Mouse (Mus musculus) spleen, adult 18-20 months (tissue): ENCODE results near the gene Astn1.
A peak's percentile ranks its signal among the peaks of the same experiment; 100 is the strongest.

Source experiments
- DNase-seq, 2 experiments: peaks; one replicate each; pipeline ENCODE4 v3.0.0; 2022; ENCODE audit warnings: mixed read lengths in 2 of 2

The Astn1 gene

DNA sequence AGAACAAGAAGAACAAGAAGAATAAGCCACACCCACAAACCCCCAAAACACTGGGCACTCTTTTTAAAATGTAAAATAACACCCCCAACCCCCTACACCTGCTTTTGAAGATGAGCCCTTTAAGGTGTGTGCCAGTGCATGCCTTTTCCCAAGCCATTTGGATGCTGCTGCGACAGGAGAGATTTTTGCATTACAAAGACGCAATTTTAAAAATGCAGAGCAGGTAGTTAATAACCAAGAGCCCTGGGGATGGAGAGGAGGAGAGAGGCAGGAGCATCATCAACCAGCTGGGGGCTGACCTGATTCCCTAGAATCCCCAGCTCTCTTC is at the start of gene Astn1:
TSS of gene Astn1 (plus strand) at position 310 of the 328 bp plus-strand sequence.
- no peak for DNase-seq

DNA sequence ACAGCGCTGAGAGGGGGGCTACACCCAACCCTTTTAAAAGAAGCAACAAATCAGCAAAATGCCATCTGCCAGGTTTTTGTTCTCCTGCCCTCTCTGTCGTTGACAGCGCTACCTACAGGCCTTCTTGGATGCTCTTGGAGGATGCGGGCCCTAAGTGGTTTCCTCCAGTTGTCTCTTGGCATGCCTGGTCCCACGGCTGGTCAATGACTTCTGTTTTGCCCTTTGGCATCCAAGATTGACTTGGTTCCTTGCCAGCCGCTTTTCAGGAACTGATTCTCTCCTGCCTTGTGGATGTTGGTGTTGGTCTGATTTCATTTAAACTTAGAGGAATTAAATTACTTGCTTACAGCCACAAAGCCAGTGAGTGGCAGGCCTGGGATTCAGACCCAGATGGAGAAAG is 38.7 kb upstream of the Astn1 start:
- DNase-seq = no peak

- no peak for DNase-seq
Measured at GRCm38 (mm10) chr1:158328126-158328525, 33.9 kb upstream of the Astn1 start.

DNA sequence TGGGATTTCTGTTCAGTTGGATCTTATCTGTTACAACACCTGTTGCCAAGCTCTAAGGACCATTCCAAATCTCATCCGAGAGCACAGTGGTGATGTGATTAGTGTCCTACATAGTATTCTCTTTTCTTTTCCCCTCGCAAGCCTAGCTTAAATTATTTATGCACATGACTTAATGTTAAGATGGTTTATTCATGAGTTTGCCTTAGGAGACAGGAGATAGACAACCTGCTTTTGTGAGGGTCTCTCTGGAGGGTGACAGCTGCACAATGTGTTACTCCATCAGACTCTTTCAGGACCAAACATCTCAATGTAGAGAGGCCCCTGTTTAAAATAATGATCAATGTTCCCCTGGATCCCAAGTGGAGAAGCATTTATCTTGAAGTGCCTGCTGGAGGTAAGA is 33.2 kb upstream of the Astn1 start:
- no peak for DNase-seq

DNA sequence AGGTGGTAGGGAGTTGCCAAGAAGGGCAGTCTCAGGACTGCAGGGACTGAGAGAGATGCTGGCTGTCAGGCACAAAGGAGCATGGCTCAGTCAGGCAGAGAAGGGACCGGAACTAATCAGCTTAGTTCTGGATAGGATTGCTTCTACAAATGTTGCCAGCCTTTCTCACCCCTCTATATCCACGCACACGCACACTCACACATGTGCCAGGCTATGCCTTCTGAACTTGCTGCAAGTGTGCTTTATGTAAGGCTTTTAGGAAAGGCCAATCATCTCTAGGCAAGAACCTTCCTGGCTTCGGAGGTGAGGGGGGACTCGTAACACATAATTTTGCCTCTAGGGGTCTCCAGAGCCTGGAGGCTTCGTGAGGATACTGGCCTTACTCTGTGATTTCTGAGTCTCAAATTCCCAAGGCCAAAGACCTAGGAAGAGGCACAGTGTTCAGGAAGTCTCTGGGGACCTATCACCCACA is 18.8 kb upstream of the Astn1 start:
- no peak for DNase-seq

GRCm38 (mm10) chr1:158353656-158354371 is 8.3 kb upstream of the Astn1 start:
- no peak for DNase-seq

DNA sequence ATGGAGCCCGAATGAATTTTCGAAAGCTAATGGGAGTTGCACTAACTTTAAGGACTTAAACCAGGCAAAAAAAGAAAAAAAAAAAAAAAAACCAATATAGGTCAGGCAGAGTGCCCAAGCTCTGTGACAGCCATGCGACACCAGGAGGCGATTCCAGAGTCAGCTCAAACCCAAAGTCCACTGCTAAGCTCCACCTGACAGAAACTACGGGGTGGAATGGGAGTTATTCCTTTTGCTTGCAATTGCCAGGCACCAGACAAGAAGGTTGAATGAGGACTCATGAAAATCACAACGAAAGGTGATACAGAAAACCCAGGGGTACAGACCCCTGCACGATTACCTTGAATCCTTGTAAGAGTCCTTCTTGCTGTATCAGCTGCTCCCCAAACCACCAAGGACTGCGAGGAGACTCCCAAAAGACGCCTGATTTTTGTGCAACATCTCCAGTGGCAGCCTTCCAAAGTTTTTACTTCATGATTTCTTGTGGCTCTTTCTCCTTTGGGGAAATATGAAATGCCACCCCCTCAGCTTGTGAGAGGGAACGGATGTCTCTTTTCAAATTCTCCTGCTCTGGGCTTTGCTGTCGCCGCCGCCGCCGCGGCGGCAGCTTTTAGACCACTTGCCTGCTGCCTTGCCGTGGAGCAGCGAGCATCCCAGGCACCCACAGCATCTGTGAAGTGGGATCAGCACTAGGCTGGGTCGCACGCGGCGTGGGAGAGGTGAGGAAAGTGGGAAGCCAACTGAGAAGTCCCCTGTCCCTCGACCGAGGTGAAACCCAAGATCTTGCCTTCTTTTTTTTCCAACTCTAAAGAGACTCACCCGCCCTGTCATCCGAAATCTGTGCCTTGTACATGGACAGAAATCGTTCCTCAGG is 6.7 kb upstream of the Astn1 start:
- no peak for DNase-seq

- peak in 1 of 2 experiments; percentile 3 for DNase-seq
Measured at GRCm38 (mm10) chr1:158356051-158356461, 6.0 kb upstream of the Astn1 start, which contains the start of gene Brinp2. Gene Brinp2 (minus strand): TSS chr1:158356326.

GRCm38 (mm10) chr1:158362292-158363101 is 424 bp downstream of the Astn1 start:
- DNase-seq = no peak

DNA sequence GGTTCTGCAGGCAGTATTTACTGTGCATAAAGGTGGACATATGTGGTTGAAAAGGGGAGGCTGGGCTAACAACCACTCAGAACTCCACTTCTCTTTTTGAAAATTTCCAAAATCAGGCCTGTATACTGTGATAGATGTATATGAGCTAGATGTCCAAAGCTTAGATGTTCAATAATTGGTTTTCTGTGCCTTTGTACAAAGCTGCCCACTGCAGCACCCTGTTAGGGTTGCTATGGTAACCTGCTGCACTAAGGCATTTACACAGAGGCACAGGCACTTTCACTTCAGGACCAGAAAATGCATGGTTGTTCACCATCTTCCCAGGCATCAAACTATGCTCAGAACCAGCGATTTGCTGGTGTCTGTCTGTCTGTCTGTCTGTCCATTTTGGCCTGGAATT is 2.4 kb downstream of the Astn1 start:
- no peak for DNase-seq

- no peak for DNase-seq
Measured at GRCm38 (mm10) chr1:158382277-158382676, 20.2 kb downstream of the Astn1 start.

DNA sequence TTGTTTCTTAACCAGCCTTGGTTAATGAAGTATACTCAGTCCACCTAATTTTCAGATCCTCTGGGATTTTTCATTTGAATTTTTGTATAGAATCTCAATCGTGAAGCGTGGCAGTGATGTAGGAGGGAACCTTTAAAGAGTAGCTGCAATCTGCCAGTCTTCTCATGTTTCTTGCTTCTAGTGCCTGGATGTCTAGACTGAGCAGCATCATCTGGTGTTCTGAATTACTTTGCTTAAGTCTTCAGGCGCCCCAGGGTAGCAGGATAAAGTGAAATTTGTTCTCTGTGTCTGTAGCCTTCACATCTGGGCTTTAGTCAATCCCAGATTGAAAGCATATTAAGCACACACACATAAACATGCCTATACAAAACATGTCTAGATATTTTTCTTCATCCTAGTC is 21.1 kb downstream of the Astn1 start:
- DNase-seq = no peak

GRCm38 (mm10) chr1:158385311-158385710 is 23.2 kb downstream of the Astn1 start:
- no peak for DNase-seq

DNA sequence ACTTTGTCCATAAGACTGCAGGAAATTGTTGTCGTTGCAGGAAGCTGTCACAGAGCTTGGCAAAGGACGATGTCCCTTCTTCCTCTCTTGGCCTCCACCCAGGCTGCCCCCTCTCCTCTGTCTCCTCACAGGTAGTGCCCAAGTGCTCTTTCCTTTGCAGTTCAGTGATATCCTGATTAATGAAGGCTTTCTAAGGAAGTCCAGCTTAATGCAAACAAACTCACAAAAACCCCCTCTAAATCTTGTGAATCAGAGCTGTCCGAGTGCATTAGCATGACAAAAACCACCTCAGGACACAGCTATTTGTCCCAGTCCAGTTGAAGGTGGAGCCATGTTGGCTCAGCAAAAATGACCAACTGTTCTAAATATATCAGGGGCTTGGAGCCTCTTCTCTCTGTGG is 24.7 kb downstream of the Astn1 start:
- no peak for DNase-seq

DNA sequence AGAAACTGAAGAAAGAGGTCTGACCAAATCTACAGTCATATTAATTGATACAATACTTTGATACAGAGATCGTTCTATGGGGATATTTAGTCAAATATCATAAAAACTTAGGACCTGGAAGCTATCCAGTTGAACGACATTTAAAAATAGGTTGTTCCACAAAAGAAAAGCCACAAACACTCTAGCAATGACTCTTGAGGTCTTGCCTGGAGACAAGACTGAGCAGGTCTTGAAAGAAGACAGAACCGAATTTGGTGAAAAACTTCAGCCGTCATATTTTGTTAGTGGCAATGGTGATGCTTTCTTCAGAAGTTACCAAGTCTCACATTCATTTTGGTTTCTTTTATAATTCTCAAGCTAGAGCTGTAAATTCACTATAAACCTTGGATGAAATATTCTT is 26.9 kb downstream of the Astn1 start:
- DNase-seq = no peak

DNA sequence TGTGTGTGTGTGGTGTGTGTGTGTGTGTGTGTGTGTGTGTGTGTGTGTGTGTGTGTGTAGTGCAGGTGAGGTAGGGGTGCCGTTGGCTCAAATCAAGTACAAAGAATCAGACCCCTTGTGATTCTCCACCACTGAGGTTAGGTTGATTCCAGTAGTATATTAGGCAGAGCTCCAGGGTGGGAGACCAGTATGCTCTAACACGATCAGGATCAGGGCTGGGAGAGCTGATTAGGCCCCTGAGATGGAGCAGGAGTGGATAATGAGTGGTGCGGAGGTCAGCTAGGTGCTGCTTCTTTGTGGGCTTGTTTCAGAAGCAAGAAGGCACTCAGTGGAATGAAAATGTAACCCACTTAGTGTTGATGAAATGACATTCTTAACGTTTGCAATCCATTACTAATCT is 28.6 kb downstream of the Astn1 start:
- no peak for DNase-seq

DNA sequence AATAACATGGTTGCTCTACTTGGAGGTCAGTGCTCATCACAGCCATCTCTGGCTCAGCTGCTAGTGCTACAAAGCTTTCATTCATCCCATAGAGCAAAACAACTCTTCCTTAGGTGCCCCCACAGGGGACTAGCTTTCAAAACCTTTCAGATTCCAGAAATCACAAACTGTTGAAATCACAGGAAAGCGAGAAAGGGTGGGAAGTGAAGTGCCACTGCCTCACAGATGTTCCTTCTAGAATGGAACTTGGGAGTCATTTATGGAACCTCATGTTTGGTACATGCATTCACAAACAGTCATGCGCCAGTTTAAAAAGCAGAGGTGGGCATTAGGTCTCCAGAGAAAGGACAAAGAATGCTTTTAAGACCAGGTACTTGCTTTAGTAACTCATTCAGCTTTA is 35.0 kb downstream of the Astn1 start:
- DNase-seq = no peak

GRCm38 (mm10) chr1:158400898-158401297 is 38.8 kb downstream of the Astn1 start:
- DNase-seq = no peak

DNA sequence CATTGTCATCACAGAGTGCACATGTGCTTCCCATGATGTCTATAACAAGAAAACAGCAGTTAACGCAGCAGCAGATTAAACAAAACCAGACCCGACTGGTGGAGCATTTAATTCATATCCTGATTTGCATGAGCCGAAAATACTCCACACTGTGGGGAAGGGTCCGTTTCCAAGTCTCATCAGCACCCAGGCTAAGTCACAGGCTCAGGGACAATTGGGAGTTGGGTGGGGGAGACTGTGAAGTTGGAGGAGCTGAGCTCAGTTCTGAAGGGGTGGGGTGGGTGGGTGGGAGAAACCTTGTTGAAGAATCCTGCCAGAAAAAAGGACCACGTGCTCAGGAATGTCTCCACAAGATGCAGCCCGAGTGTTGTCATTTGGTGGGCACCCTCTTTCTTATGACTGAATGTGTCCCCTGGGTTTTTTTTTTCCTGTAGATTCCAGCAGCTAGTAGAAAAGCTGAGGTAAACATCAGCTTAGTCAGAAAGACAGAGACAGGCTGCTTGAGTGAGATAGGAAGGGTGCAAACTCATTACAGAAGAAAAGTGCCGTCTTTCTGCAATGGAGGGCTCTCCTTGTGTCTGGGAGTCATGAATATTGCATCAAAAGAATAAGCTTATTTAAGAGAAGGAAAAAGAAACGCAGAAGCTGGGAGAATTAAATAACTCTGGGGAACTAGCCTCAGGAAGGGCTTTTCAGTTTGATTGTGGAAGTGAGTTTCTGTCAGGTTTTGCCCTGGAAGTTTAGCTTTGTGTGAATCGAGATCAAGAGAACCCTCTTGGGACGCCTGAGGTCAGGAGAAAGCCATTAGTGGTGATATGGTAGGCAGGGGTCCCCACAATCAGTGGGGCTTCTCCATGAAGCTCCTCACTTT is 44.1 kb downstream of the Astn1 start:
- DNase-seq = no peak

- DNase-seq = no peak
Measured at GRCm38 (mm10) chr1:158408124-158408523, 46.1 kb downstream of the Astn1 start.

DNA sequence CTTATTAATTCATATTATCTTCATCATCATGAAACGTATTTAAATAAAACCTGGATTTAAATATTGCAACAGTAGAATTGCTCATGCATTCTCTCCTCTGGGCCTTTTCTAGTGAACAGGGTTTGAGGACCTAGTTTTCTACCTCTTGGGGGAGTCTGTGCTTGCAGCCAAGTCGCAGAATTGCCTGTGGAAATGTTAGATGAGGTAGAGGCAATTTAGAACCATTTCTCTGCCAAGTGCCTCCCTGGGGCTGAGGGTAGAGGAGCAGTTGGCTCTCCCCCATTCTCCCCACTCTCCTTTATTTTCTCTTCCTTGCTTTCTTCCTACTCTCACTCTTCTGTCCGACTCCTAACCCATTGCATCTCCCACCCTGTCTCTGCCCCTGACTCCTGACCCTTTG is 49.1 kb downstream of the Astn1 start:
- no peak for DNase-seq

DNA sequence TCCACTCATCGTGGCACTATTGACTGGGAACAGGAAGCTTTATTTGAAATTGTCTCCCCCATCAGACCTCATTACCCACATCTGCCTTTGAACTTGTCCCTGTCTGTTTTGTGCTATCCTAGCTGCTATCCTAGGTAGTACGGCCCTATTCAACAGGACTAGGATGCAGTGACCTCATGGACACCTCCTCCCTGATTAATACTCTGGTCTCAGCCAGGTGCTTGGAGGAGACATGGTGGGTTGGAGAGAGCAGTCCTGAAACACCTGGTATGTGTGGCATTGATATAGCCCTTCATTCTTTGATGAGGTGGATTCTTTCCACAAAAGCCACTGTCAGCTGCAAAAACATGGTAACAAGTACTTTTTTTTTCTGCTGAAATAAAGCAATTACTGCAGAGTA is 52.1 kb downstream of the Astn1 start:
- DNase-seq = no peak
